Mouse (Mus musculus) layer of hippocampus, adult 2 months (tissue): ENCODE results near the gene Hbb-y. TPM values are rescaled to one million over a fixed set of nuclear protein-coding genes. Genes with fewer than 3 reads are reported as not detected.
"Not testable (repeated sequence)": the region's sequence is repeated elsewhere in the genome, so short reads cannot be mapped to it uniquely, and the experiment has no call there.

Experiments used
- DNase-seq, 2 experiments: peaks; one replicate each; pipeline ENCODE4 v3.0.0; 2022; ENCODE audit warnings: low spot score in 2 of 2
- H3K27ac ChIP-seq: fragments of 200-600 bp; 2 replicates; pipeline ENCODE4 v1.8.1; 2022
- H3K4me3 ChIP-seq: fragments of 200-600 bp; 2 replicates; pipeline ENCODE4 v1.8.1; 2022; ENCODE audit warnings: mild to moderate bottlenecking
- CTCF ChIP-seq: fragments of 200-600 bp; conservative IDR thresholded peaks from 2 replicates; pipeline ENCODE4 v1.8.1; 2022; ENCODE audit warnings: antibody characterized with exemption, mild to moderate bottlenecking, moderate library complexity
- total RNA-seq, 2 experiments: library from RNA; stranded (reverse); gene quantifications; 2 replicates each; pipeline ENCODE4 v1.2.3; 2021

Hbb-y gene
- total RNA-seq, 2 experiments from 2014 or later = not detected

DNA sequence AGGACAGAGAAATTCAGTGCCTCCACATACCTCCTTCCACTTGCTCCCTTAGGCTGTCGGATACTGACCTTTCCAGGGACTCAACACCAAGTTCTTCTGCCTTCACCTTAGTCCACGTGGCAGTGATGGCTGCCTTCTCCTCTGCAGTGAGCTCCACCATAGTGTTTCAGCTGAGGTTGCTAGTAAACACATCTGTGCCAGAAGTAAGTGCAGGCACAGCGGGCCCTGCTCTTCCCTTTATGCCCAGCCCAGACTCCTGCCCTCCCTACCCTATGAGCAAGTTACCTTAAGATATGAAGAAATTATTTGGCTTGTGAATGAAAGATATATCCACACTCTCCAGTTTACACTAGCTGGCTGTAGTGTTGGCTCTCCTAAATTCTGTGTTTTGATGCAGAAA lies 12.7 kb downstream of the Hbb-y start, which contains the start of gene Hbb-bh2:
Hbb-bh2 (minus strand) TSS at position 253 of the 400 bp plus-strand sequence.
- H3K27ac ChIP-seq = no peak within 1 kb of the TSS
- no peak for TF ChIP-seq CTCF
- H3K4me3 ChIP-seq = no peak within 1 kb of the TSS
- no peak for DNase-seq

DNA sequence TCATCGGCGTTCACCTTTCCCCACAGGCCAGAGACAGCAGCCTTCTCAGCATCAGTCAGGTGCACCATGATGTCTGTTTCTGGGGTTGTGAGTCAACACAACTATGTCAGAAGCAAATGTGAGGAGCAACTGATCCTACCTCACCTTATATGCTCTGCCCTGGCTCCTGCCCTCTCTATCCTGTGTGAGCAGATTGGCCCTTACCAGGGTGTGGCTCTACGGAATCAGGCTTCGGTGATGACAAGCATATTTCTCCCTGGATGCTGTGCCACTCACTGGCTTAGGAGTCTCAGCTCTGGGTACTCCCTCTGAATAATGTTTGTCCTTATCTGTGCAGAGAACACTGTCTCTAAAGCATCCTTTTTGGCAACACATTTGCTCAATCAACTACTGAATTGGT lies 25.2 kb downstream of the Hbb-y start, which contains the start of gene Hbb-bs:
Hbb-bs (minus strand) TSS at position 289 of the 400 bp plus-strand sequence.
- Histone ChIP-seq H3K27ac (no peak within 1 kb of the TSS), H3K4me3 (no peak within 1 kb of the TSS)
- DNase-seq = no peak
- TF ChIP-seq CTCF = no peak

- not testable (repeated sequence) for DNase-seq, H3K27ac ChIP-seq, H3K4me3 ChIP-seq
These were observed 25.9 kb downstream of the Hbb-y start for GRCm38 (mm10) chr7:103827139-103827538.

DNA sequence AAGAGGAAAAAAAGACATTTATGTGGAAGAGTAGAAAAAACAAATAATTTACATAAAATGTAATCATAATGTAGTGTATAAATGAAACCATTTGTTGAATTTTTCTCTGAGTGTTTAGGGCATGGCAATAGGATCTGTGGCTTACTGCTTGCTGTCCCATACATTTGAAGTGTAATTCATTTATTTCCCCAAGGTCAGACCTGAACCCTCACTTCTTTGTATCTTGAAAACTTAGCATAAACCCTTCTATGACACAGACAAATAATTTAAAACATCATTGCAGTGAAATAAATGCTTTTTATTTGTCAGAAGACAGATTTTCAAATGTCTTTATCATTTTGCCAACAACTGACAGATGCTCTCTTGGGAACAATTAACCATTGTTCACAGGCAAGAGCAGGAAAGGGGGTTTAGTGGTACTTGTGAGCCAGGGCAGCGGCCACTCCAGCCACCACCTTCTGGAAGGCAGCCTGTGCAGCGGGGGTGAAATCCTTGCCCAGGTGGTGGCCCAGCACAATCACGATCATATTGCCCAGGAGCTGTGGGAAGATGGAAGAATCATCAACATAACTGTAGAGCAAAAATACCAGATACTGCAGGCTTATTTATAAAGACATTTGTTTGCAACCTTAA lies 26.6 kb downstream of the Hbb-y start:
- DNase-seq = no peak
- TF ChIP-seq CTCF = no peak
- Histone ChIP-seq H3K27ac (no peak overlapping the region), H3K4me3 (no peak overlapping the region)

DNA sequence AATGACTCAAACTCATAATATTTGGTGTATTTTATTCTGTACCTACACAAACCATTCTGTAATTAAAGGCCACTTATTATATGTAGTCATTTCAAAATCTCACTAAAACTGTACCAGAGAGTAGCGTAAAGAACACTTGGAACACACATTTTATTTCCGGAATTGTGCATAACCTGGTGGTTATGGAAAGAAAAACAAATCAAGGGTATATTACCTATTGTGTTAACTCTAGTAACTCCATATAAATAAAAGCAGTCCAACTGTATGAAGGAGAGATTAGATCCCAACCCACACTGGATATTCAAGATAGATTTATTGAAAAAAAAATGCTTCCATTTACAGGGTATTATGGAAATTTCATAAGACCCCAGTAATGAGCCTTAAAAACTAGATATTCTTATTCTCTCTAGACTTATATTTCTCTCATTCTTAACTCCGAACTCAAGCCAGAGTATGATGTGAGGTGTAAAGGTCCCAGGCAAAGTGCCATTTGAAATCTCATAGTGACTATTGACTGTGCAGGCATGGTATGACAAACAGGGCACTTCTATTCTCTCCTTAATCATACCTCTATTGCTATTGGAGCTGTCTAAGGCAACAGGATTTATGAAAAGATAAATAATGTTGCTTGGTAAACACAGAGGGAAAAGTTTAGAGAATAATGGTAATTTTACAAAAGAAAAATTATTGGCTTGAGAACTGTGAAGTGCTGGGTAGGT lies 27.3 kb downstream of the Hbb-y start:
- H3K4me3 ChIP-seq = no peak overlapping the region
- no peak for DNase-seq
- no peak overlapping the region for H3K27ac ChIP-seq
- no peak for TF ChIP-seq CTCF

- Histone ChIP-seq H3K27ac (no peak overlapping the region), H3K4me3 (no peak overlapping the region)
- TF ChIP-seq CTCF = no peak
- no peak for DNase-seq
These were observed 28.4 kb downstream of the Hbb-y start for GRCm38 (mm10) chr7:103824597-103824996.

DNA sequence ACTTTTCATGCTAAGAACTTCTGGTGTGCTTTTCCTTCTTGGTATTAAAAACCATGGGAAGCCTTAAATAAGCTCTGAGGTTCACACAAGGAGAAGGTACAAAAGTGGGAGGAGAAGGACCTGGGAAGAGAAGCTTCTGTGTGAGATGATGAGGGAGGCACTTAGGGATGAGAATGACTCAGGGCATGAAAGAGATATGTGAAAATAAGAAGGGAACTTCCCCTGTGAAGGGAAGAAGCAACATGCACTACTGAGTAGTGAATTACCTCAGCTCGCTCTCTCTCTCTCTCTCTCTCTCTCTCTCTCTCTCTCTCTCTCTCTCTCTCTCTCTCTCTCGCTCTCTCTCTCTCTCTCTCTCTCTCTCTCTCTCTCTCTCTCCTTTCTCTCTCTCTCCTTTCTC lies 37.9 kb downstream of the Hbb-y start:
- DNase-seq, H3K4me3 ChIP-seq, H3K27ac ChIP-seq: not testable (repeated sequence)

DNA sequence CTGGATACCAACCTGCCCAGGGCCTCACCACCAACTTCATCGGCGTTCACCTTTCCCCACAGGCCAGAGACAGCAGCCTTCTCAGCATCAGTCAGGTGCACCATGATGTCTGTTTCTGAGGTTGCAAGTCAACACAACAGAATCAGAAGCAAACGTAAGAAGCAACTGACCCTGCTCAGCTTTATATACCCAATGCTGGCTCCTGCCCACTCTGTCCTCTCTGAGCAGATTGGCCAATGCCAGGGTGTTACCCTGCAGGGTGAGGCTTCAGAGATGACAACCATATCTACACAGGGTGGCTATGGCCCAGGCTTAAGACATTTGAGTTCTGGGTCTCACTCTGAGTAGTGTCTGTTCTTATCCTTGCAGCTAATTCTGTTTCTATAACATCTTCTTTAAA lies 39.2 kb downstream of the Hbb-y start, which contains the start of gene Hbb-bt:
Hbb-bt (minus strand) TSS at position 231 of the 400 bp plus-strand sequence.
- H3K27ac ChIP-seq = no peak within 1 kb of the TSS
- DNase-seq = no peak
- no peak within 1 kb of the TSS for H3K4me3 ChIP-seq
- TF ChIP-seq CTCF = no peak

- not testable (repeated sequence) for H3K27ac ChIP-seq, DNase-seq
These were observed 39.9 kb downstream of the Hbb-y start for GRCm38 (mm10) chr7:103813152-103813551.

DNA sequence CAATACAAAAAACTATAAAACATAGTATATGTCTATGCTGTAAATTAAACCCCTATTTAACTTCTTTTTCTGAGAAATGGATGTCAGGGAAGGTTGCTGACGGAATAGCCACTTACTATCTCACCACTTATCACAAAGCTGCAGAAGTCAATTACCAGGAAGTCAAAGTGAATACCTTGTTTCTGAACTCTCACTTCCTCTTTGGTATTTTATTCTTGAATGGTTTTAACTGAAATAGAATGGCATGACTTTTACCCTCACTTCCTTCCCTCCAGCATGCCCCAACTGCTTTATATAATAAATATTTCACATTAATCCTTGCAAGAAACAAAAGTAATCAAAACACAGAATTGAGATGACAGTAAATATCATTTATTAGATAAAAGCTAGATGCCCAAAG lies 40.8 kb downstream of the Hbb-y start:
- TF ChIP-seq CTCF = no peak

More at GRCm38 (mm10) chr7:103813152-103813551, 39.9 kb downstream of the Hbb-y start:
- H3K4me3 ChIP-seq = not testable (repeated sequence)

GRCm38 (mm10) chr7:103811223-103811845 lies 41.7 kb downstream of the Hbb-y start:
- TF ChIP-seq CTCF = no peak
- Histone ChIP-seq H3K27ac (no peak overlapping the region), H3K4me3 (no peak overlapping the region)
- DNase-seq = no peak

More for the DNA sequence above, 40.8 kb downstream of the Hbb-y start:
- no peak overlapping the region for H3K4me3 ChIP-seq
- no peak for DNase-seq
- no peak overlapping the region for H3K27ac ChIP-seq

GRCm38 (mm10) chr7:103810746-103811145 lies 42.3 kb downstream of the Hbb-y start:
- no peak for DNase-seq
- TF ChIP-seq CTCF = no peak
- H3K27ac ChIP-seq = no peak overlapping the region
- no peak overlapping the region for H3K4me3 ChIP-seq

DNA sequence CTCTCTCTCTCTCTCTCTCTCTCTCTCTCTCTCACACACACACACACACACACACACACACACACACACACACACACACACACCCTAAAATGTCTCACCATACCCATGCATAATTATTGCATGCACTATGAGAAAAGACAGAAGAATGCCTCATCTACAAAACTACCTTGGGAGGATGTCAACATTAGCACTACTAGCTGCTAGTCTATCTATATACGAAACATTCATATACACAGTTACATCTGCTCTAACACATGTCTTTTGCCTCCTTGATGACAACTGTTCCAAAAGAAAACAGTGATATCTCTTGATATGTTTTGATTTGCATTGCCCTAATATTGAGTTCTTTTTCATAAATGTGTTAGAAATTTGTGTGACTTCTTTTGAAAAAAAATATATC lies 42.7 kb downstream of the Hbb-y start:
- Histone ChIP-seq H3K27ac (no peak overlapping the region), H3K4me3 (no peak overlapping the region)
- TF ChIP-seq CTCF = no peak
- DNase-seq = no peak
